Mouse (Mus musculus) layer of hippocampus, postnatal 10 days (tissue): ENCODE data around the gene Spp1. TPM values are rescaled to one million over a fixed set of nuclear protein-coding genes. Genes with fewer than 3 reads are reported as not detected.
"Not testable (repeated sequence)": the region's sequence is repeated elsewhere in the genome, so short reads cannot be mapped to it uniquely, and the experiment has no call there.

ENCODE experiments used
- DNase-seq, 2 experiments: peaks; one replicate each; pipeline ENCODE4 v3.0.0; 2021; ENCODE audit warnings: low spot score in 2 of 2
- total RNA-seq, 2 experiments: library from RNA; stranded (reverse); gene quantifications; 2 replicates each; pipeline ENCODE4 v1.2.3; 2021

Gene Spp1
- total RNA-seq, 2 experiments from 2014 or later = 3.3 to 3.5 TPM

DNA sequence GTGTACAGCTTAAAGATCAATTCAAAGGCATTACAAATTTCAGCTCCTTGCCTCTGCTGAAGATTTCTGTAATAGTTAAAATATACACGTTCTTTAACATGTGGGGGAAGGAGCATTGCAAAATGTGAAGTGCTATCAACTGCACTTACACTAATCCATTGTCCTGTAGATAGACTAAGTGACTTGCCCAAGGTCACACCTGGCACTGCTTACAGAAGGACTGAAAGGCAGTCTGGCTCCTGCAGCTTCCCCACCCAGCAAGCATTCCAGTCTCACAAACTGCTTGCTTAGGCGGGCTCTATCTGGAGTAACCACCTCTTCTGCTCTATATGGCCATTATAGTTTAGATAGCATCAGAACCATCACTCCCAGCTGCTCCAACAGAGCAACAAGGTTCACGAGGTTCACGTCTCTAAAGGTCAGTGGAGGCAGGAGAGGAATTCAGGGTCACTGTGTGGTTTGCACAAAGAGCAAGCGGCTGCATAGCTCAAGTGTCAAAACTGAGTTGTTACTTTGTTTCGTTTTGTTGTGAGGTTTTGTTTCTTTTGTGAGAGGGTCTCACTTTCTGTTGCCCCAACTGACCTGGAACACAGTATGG, 851 bp upstream of the Spp1 start:
- DNase-seq = no peak

DNA sequence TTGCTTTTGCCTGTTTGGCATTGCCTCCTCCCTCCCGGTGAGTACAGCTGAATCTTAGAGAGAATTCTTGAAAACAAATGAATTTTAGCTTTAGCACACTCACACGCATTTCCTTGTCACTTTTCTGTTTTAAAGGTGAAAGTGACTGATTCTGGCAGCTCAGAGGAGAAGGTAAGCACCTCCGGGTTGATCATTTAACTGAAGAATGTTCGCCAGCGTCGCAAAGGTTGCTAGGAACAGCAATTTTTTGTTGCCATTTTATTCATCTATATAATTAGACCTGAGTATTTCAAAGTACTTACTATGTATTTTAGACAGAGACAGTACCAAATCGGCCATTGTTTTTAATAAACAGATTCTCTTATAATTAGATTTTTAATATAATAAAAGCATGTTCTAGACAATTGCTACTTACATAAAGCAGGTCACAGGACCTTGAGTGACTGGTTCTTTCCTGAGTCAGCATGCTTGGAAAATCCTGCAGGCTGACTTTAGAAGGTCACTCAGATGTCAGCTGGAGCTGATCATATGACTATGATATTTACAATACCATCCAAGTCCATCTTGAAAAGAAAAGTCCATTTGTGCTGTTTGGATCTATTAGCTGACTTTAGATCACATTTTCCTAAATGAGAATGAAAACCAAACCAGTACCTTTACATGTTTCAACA, 1.6 kb downstream of the Spp1 start:
- no peak for DNase-seq

DNA sequence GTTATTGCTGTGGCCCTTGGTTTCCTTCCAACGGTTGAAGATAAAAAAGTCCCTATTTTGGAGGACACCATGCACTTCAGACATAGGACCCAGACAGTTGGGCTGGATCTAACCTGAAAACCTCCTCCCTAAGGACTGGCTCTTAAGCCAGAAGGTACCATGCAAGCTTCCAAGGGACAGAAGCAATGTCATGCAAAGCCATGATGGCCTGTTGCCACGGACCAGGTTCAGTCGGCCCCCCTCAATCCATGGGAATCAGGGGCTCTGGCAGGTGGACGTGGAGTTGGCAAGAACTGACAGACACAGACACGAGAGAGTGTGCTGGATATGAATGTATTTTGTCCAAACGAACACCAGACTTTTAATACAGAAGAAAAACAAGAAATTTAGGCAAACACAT, 7.5 kb downstream of the Spp1 start:
- DNase-seq = no peak

DNA sequence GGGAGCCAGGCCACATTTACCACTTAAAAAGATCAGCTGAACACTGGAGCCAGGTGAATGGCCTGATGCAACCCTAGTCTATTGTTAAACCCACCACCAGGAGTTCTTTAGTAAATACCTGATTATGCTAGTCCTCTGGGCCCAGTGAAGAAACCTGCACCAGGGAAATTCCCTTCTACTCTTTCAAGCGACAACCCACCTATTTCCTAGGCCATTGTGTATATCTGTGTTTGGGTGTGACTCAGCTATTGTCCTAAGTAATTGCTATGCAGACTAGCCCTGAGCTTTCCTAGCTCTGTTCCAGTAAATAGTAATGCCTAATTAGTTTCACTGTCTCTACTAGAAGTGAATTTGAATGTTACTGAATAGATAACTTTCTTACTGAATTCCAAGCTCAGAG, 7.9 kb downstream of the Spp1 start:
- no peak for DNase-seq

DNA sequence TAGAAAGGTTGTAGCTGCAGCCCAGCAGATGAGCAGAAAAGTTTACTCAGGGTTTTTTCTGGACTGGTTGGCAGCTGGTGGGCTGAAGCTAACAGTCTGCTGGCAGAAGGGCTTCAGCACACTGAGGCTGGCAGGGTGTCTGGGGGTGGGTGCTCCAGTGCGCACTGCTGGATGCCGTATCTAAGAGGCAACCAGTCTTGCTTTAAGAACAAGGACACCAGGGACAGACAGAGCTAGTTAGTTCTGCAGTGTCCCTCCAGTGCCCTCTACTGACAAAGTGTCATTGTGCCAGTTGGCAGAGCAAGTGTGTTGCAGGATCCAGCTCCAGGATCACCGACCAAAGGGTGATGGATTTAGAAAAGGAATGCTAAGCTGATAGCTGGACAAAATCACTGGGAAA, 11.2 kb downstream of the Spp1 start:
- DNase-seq = peak; percentile 67 to 79

DNA sequence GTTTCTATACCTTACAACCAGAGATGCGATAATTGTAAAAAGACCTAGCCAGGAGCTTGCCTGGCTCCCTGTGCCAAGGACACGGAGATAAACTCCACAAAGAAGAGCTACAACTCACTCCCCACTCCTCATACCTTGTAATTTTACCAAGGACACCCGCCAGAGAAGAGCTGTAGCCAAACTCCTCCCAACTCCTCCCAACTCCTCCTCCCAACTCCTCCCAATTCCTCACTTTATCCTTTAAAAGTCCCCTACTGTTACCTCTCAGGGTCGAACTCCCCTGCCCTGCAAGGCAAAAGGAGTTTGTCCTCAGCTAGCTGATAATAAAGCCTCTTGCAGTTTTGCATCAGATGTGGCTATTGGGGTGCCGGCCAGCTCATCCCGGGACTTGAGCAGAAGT, 13.4 kb downstream of the Spp1 start:
- DNase-seq = not testable (repeated sequence)

DNA sequence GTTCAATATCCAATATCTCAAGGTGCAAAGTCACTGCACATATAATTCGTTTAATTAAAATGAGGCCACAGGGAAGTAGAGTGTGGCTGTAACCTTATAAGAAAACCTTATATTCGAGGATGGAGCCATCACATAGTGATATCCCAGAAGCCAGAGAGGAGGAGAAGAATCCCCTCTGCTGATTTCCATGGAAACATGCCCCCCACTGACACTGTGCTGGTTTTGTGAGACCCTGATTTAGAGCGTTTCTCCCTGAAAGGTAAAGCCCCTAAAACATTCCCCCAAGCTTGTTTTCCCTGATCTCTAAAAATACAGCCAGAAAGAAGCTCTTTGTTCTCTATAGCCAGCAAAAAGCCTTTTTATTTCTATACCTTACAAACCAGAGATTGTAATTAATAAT, 14.6 kb downstream of the Spp1 start:
- no peak for DNase-seq

DNA sequence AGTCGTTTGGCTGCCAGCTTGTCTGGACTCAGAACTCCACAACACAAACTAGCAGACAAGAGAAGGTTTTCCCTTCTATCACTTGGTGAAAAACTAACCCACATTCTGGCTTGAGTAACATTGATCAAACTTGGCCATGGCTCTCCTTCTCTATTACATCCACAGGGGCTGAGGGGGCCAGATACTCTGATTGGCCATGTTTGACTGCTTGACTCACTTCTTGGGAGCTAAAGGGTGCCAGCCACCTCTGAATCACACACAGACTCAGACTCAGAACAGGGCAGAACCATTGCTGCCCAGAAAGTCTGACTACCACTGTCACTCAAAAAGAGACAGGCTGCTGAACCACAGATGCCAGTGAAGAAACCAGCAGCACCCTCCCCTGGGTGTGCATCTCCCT, 18.2 kb downstream of the Spp1 start:
- no peak for DNase-seq

DNA sequence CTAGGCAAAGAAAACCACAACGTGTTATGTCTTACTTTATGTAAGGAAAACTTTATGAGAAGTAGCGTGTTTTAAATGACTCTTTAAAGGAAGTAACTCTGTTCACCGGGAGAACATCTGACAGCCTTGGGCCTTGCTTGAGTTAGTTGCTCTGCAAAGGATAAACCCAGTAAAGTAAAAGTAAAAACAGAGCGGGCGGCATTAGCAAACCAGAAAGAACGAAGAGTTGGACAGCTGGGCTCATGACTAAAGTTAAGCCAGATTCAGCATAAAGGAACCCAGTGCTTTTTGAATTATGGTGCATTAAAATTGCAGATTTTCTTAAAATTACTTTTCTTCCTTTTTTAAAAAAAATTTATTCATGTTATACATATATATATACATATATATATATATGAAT, 19.6 kb downstream of the Spp1 start:
- DNase-seq = no peak

DNA sequence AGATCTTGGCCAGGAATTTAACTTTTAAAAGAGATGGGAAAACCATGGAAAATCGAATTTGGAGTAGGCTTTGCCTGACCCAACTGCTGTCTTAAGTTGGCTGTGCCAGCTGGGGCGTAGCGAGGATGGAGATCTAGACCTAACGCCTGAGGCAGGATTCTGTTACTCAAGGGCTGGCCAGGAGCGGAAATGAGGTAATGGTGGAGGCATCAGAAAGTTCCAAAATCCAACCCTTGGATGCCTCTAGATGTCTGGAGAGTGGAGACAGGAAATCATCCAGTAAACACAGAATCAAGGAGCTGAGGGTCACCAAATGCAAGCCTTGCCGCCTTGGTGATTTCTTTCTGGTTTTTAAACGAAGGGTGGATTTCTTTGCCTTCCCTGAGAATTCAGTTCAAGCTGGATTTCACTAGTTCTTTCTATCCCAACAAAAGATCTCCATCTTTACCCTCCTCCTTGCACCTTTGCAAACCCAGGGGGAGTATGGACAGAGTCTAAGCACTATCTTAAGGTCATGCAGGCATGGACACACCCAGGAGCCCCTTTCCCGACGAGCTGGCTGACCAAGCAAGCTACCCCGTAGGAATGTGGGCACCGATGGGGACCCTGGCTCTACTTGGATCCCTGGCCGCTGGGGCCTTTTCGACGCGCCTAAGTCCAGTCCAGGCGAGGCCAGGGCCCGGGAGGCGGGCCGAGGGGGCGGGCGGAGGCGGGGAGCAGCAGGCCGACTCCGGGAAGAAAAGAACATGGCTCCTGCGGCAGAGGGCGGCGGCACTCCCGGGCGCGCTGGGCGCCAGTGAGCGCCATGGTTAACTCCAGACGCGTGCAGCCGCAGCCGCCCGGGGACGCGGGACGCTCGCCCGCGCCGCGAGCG, 24.2 kb downstream of the Spp1 start, which contains the start of gene Pkd2:
Gene Pkd2 (plus strand): TSS at position 619 of the 874 bp plus-strand sequence.
- DNase-seq = peak; percentile 58 to 77

DNA sequence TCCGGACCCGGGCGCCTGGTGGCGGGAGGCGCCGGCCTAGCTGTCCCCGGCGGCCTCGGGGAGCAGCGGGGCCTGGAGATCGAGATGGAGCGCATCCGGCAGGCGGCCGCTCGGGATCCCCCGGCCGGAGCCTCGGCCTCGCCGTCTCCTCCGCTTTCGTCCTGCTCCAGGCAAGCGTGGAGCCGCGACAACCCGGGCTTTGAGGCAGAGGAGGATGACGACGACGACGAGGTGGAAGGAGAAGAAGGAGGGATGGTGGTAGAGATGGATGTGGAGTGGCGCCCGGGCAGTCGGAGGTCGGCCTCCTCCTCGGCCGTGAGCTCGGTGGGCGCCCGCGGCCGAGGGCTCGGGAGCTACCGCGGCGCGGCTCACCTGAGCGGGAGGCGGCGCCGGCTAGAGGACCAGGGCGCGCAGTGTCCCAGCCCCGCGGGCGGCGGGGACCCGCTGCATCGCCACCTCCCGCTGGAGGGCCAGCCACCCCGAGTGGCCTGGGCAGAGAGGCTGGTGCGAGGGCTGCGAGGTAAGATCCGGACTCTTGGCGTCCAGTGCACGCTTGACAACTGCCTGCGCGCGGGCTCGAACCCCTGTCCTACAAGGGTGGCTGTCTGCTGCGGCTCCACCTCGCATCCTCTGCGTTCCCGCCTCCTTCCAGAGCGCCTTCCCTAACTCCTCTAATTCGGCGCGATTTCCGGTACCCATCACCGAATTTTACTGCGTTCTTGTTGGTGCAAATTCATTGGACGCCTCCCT, 25.0 kb downstream of the Spp1 start:
- peak; percentile 71 to 76 for DNase-seq

DNA sequence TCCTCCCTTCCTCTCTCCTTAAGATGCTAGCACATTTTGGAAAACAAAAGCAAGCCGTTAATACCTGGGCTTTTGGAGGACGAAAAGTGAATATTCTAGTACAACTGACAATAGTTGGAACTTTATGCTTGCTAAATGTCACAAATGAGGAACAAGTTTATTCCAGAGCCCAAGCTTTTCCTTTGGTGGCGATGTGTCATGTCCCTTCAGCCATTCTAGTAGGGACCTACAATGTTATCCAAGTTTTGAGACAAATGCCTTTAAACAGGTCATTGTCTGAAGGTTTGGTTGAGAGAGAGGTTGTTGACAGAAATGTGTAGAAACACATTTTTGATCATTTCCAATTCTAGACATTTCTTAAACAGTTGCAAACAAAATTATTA, 25.5 kb downstream of the Spp1 start:
- no peak for DNase-seq

DNA sequence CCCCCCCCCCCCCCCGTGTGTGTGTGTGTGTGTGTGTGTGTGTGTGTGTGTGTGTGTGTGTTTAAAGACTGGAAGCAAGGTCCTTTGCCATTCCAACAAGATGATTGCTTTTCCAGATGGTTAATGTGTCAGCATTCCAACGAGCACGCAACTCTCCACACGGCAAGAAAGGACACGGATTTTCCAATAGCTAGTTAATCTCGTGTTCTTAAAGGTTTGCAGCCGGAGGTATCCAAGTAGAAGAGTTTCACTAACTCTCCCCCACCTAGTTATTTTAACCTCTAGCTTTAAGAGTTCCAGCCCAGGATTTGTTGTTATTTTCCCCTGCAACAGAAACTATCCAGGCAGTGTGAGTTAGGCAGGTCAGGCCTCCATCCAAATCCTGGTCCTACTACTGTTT, 25.9 kb downstream of the Spp1 start:
- DNase-seq = no peak

DNA sequence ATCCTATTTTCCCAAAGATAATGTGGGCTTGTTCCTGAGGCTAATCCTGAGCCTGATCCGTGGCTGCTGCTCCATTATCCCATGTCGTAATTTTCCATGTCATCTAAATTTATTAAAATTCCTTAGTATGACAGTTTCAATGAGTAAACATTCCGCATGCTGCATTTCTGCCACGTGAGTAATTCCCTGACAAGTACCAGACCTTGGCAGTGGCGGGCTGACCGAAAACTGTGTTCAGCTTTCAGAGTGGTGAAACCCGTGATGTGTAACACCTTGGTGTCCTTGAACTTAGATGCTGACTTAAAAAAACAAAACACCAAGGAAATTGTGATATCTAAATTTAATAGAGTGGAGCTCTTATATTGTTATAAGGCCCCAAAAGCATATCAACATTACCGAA, 30.4 kb downstream of the Spp1 start:
- no peak for DNase-seq

DNA sequence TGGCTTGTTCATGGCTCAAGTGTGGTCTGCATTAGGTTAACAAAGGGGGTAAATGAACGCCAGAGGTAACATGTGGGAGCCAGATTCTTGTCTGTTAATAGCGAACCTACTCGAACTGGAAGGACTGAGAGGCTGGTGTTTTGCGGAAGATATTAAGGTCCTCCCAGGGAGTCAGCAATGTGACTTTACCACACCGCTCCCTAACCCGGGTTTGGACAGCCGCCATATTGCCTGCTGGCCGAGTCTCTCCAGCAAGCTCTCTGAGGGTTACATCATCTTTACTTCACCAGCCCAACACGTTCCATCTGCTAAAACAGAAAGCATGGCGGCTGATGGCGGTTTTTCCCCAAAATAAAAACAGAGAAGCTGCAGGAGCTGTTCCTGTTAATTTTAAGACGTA, 30.8 kb downstream of the Spp1 start:
- DNase-seq = peak; percentile 34 to 49

DNA sequence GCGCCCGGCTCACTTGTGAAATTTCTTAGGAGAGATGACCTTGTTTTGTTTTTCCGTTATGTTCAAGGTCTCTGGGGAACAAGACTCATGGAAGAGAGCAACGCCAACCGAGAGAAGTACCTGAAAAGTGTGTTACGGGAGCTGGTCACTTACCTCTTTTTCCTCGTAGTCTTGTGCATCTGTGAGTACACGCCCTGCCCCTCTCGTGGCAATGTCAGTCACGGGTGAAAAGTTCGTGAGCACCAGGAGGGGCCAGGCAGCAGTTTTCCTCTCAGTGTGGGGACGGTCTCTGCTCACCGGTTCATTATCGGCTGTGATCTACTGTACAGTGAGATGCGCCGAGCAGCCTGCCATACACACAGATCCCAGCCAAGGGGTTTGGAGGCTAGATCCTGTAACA, 31.9 kb downstream of the Spp1 start:
- DNase-seq = no peak

DNA sequence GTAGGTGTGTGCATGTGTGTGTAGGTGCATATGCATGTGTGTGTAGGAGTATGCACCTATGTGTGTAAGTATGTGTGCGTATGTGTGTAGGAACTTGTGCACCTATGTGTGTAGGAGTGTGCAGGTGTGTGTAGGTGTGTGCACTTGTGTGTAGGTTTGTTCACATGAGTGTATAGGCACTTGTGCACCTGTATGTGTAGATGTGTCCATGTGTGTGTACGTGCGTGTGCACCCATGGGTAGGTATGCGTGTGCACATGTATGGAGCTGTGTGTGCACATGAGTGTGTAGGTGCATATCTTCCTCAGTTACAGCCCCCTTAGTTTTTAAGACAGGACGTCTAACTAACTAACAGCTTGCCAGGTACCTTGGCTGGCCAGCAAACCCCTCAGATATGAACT, 33.7 kb downstream of the Spp1 start:
- DNase-seq = no peak

DNA sequence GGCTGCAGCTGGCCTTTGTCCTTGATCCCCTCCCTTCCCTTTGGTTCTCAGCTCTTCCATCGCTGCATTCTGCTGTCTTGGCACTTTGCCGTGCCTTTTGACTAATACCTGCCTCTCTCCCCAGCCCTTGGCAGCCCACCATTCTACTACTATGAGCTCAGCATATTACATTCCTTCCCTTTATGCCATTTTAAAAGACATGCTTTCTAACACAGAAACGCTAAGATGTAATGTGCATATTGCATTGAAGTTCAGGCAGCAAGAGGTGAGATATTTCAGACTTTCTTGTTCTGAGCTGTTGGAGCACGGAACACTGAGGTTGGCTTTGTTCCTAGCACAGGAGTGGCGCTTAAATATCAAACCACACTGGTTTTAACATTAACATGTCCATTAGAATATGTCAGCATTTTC, 36.1 kb downstream of the Spp1 start:
- DNase-seq = no peak

DNA sequence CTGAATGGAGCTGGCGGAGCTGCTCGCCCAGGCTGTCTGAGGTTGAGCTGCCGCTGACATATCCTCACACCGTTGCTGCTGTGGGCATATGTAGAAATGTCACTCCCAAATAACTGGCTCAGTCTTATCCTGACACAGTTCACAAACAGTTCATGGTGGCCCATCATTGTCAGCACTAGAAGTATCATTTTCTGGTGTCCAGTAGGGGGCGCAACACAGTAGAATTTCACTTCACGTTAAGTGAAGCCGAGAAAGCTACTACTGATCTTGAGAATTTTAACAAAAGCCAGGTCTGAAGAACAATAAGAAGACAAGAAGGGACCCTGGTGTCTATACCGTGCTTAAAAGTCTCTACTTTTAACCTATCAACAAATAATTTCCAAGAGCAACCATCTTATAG, 37.5 kb downstream of the Spp1 start:
- peak; percentile 37 to 40 for DNase-seq

DNA sequence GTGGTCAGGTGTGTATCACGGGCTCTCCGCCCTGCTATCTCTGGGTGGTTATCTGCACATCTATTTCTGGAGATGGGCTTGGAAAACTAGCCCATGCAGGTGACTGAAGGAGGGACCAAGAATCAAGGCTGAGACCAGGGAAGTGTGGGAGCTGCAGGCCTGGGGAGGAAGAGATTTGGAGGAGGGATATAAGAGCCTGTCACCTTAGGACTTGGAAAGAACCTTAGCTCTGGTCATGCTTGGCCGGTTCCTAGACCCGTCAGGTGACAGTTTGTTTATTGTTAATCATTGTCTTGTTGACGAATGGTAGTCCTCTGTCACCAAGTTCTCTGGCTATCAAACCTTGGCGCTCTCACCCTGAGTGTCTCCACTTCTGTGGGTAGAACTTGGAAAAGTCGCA, 45.4 kb downstream of the Spp1 start:
- no peak for DNase-seq

DNA sequence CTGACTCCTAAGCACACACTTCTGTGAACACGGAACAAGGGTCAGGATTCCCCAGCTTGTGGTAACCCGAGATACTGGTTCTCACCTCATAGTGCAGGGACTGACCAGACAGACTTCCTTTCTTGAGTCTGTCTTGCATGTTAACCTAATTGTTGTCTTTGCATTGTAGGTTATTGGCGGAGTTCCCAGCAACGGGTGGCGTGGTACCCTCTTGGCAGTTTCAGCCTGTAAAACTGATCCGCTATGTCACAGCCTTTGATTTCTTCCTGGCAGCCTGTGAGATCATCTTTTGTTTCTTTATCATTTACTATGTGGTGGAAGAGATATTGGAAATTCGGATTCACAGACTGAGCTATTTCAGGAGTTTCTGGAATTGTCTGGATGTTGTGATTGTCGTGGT, 47.9 kb downstream of the Spp1 start:
- DNase-seq = no peak
